Mouse (Mus musculus) ZHBTc4 (cell line): ENCODE measurements around the gene Selenoh.

Experiments used
- DNase-seq: peaks from one replicate; pipeline ENCODE4 v3.0.0-alpha.2; 2011; ENCODE audit warnings: low read depth, low spot score

The Selenoh gene

GRCm38 (mm10) chr2:84632999-84633398 is 37.6 kb downstream of the Selenoh start:
- DNase-seq: peak; percentile 69

GRCm38 (mm10) chr2:84632001-84632400 is 38.6 kb downstream of the Selenoh start:
- DNase-seq: no peak

- DNase-seq: no peak
Observed at GRCm38 (mm10) chr2:84627036-84627435, 43.5 kb downstream of the Selenoh start.

- no peak for DNase-seq
Observed at GRCm38 (mm10) chr2:84626366-84626975, 44.1 kb downstream of the Selenoh start.

GRCm38 (mm10) chr2:84624201-84624600 is 46.4 kb downstream of the Selenoh start:
- peak; percentile 39 for DNase-seq

- DNase-seq: no peak
Observed at GRCm38 (mm10) chr2:84623428-84624119, 47.0 kb downstream of the Selenoh start.

- DNase-seq: peak; percentile 20
Observed at GRCm38 (mm10) chr2:84622668-84623067, 47.9 kb downstream of the Selenoh start.

GRCm38 (mm10) chr2:84619646-84620340 is 50.8 kb downstream of the Selenoh start:
- DNase-seq: no peak
